Mouse (Mus musculus) limb, embryonic 13.5 days (tissue): ENCODE measurements around the gene Prnd. TPM values are rescaled to one million over a fixed set of nuclear protein-coding genes. Genes with fewer than 3 reads are reported as not detected.

Source experiments
- ATAC-seq: fragments of 200-750 bp; cut with Nextera tagmentation; 2 replicates; pipeline ENCODE4 v1.8.0; 2017; ENCODE audit warnings: low read depth, moderate number of reproducible peaks, moderate TSS enrichment; ENCODE audit not compliant: low FRiP score
- H3K27ac ChIP-seq: fragments of 300-500 bp; sonication (generic); 2 replicates; pipeline ENCODE4 v1.5.1; 2015; ENCODE audit warnings: inconsistent platforms, mild to moderate bottlenecking, moderate library complexity
- H3K27me3 ChIP-seq: fragments of 300-500 bp; sonication (generic); 2 replicates; pipeline ENCODE4 v1.6.1; 2015; ENCODE audit warnings: mild to moderate bottlenecking, inconsistent platforms
- H3K36me3 ChIP-seq: fragments of 300-500 bp; sonication (generic); 2 replicates; pipeline ENCODE4 v1.6.1; 2015; ENCODE audit warnings: inconsistent platforms, mild to moderate bottlenecking, moderate library complexity
- H3K4me1 ChIP-seq: fragments of 300-500 bp; sonication (generic); 2 replicates; pipeline ENCODE4 v1.6.1; 2015; ENCODE audit warnings: inconsistent platforms
- H3K4me2 ChIP-seq: fragments of 300-500 bp; sonication (generic); replicated peaks from 2 replicates; pipeline ENCODE4 v1.6.1; 2015; ENCODE audit warnings: inconsistent platforms, mild to moderate bottlenecking, moderate library complexity
- H3K4me3 ChIP-seq: fragments of 300-500 bp; sonication (generic); 2 replicates; pipeline ENCODE4 v1.5.1; 2015; ENCODE audit warnings: moderate library complexity, mild to moderate bottlenecking, inconsistent platforms
- H3K9ac ChIP-seq: fragments of 300-500 bp; sonication (generic); 2 replicates; pipeline ENCODE4 v1.6.1; 2015; ENCODE audit warnings: mild to moderate bottlenecking, inconsistent platforms
- H3K9me3 ChIP-seq: fragments of 300-500 bp; sonication (generic); 2 replicates; pipeline ENCODE4 v1.6.1; 2016; ENCODE audit warnings: inconsistent platforms
- WGBS: fragments of 180-500 bp; shearing (Covaris S2); methylation state at CpG from one replicate; pipeline ENCODE4 v1.1.7; 2015; 5-methylcytosine and 5-hydroxymethylcytosine counted together
- polyA plus RNA-seq: library from polyadenylated mRNA; unstranded; fragments of >200 nt; fragmentation: Nextera tagmentation; extraction: Ambion mirVana; gene quantifications from 2 replicates; pipeline ENCODE4 v1.2.1, GENCODE M21; 2015

Gene Prnd
- polyA plus RNA-seq, 1 experiment from 2014 or later: 36.8 TPM

DNA sequence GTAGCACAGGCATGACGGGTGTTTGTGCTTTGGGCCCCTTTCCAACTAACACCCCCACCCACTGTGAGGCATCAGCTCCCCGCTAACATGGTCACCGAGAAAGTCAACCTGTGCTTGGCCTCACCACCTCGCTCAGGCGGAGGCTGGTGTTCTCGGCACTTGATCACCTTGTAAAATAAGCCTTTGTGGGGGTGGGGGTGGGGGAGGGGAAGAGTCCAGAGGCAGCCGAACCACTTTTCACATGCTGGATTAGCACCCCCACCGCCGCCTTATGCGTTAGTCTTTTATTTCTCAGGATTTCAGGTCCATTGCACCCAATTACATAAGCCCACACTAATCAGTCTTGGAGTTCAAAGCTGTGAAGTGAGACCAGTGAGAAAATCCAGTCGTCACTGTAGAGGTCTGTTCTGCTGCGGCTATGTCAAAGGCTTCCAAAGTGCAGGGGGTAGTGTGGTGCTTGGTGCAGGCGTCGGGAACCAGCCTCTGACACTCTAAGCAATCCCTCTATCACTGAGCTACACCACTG is 43.0 kb downstream of the Prnd start:
- H3K9ac ChIP-seq: no peak overlapping the region
- H3K4me3 ChIP-seq: no peak overlapping the region
- peak; percentile 60 for ATAC-seq
- peaks cover 25% of the 10 kb centered on the region for H3K4me1 ChIP-seq
- 11% methylated on average over 14 of the region's 14 CpGs for WGBS
- no peaks in the 10 kb centered on the region for H3K9me3 ChIP-seq
- no peaks in the 10 kb centered on the region for H3K27me3 ChIP-seq
- H3K27ac ChIP-seq: peak overlapping the region; percentile 33; the same call in 1 of the 2 replicates
- H3K4me2 ChIP-seq: peak overlapping the region; percentile 47
- no peaks in the 10 kb centered on the region for H3K36me3 ChIP-seq

GRCm38 (mm10) chr2:131994971-131995370 is 44.3 kb downstream of the Prnd start:
- Histone ChIP-seq H3K4me3 (no peak overlapping the region), H3K4me2 (no peak overlapping the region), H3K4me1 (peaks cover 25% of the 10 kb centered on the region), H3K36me3 (no peaks in the 10 kb centered on the region; the same call in 1 of the 2 replicates), H3K27ac (no peak overlapping the region), H3K9ac (no peak overlapping the region), H3K9me3 (no peaks in the 10 kb centered on the region), H3K27me3 (no peaks in the 10 kb centered on the region)
- no peak for ATAC-seq
- 91% methylated on average over 6 of the region's 6 CpGs for WGBS

GRCm38 (mm10) chr2:131995742-131996141 is 45.1 kb downstream of the Prnd start:
- no peak overlapping the region for H3K27ac ChIP-seq
- H3K9me3 ChIP-seq: no peaks in the 10 kb centered on the region
- H3K36me3 ChIP-seq: no peaks in the 10 kb centered on the region; the same call in 1 of the 2 replicates
- H3K4me2 ChIP-seq: no peak overlapping the region
- no peak overlapping the region for H3K9ac ChIP-seq
- H3K4me3 ChIP-seq: no peak overlapping the region
- 83% methylated on average over 12 of the region's 12 CpGs for WGBS
- no peaks in the 10 kb centered on the region for H3K27me3 ChIP-seq
- no peak for ATAC-seq
- peaks cover 25% of the 10 kb centered on the region for H3K4me1 ChIP-seq

DNA sequence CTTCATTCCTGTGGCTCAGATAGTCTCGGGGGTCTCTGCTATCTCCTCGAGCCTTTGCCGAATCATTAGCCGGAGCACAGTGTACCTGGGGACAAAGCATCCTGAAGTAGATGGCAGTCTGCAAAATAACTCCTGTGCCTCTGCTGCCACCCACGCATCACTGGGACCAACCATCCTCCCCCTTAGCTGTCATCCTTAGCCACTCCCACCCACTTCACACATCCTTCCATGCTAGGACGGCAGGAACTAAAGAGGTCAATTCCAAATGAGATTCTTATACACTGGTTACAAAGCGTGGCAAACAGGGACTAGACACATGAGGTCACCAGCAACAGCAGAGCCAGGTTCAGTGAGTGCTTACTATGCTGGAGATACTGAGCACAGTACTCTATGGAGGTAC is 45.7 kb downstream of the Prnd start:
- H3K27me3 ChIP-seq: no peaks in the 10 kb centered on the region

DNA sequence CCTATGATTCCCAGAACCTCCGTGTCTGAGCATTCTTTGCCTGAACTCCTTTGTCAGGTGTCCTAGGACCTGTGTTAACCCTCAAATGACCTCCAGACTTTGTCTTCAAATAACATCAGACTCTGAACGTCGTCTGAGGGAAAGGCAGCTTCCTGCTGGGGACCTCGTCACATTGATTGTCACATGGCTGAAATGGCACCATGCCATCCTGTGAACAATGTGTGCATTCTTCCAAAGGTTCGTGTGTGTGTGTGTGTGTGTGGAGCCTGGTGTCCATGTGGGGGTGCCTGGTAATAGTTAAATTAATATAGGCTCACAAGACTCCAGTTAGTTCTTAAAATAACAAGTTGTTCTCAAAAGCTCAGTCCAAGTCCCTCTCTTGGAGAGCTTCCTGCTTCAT is 46.7 kb downstream of the Prnd start:
- H3K4me1 ChIP-seq: peaks cover 19% of the 10 kb centered on the region
- H3K27me3 ChIP-seq: no peaks in the 10 kb centered on the region
- no peak overlapping the region for H3K4me3 ChIP-seq
- no peaks in the 10 kb centered on the region for H3K9me3 ChIP-seq
- H3K27ac ChIP-seq: no peak overlapping the region
- ATAC-seq: no peak
- 44% methylated on average over 5 of the region's 5 CpGs for WGBS
- H3K9ac ChIP-seq: no peak overlapping the region
- no peaks in the 10 kb centered on the region; the same call in 1 of the 2 replicates for H3K36me3 ChIP-seq
- H3K4me2 ChIP-seq: no peak overlapping the region

More for the DNA sequence above, 45.7 kb downstream of the Prnd start:
- Histone ChIP-seq H3K36me3 (no peaks in the 10 kb centered on the region; the same call in 1 of the 2 replicates), H3K9ac (no peak overlapping the region), H3K4me3 (no peak overlapping the region), H3K9me3 (no peaks in the 10 kb centered on the region), H3K27ac (no peak overlapping the region), H3K4me2 (no peak overlapping the region), H3K4me1 (peaks cover 25% of the 10 kb centered on the region)
- WGBS: 79% methylated on average over 7 of the region's 7 CpGs
- ATAC-seq: no peak

- Histone ChIP-seq H3K4me3 (no peak overlapping the region), H3K9ac (no peak overlapping the region), H3K27me3 (0 out of 2 replicates have a peak, but pooled peaks cover 5% of the 10 kb centered on the region), H3K4me2 (no peak overlapping the region), H3K36me3 (no peaks in the 10 kb centered on the region; the same call in 1 of the 2 replicates), H3K9me3 (no peaks in the 10 kb centered on the region), H3K27ac (no peak overlapping the region), H3K4me1 (peaks cover 35% of the 10 kb centered on the region)
- 41% methylated on average over 13 of the region's 13 CpGs for WGBS
- no peak for ATAC-seq
Measured at GRCm38 (mm10) chr2:132001696-132002334, 51.2 kb downstream of the Prnd start.

GRCm38 (mm10) chr2:132003916-132004315 is 53.3 kb downstream of the Prnd start:
- H3K4me3 ChIP-seq: no peak overlapping the region
- WGBS: 74% methylated on average over 5 of the region's 5 CpGs
- H3K4me1 ChIP-seq: peaks cover 55% of the 10 kb centered on the region
- no peak overlapping the region for H3K9ac ChIP-seq
- 0 out of 2 replicates have a peak, but pooled peaks cover 5% of the 10 kb centered on the region for H3K27me3 ChIP-seq
- H3K36me3 ChIP-seq: no peaks in the 10 kb centered on the region; the same call in 1 of the 2 replicates
- no peaks in the 10 kb centered on the region for H3K9me3 ChIP-seq
- H3K4me2 ChIP-seq: no peak overlapping the region
- ATAC-seq: no peak
- H3K27ac ChIP-seq: no peak overlapping the region

GRCm38 (mm10) chr2:132004495-132005136 is 54.0 kb downstream of the Prnd start:
- peaks cover 58% of the 10 kb centered on the region for H3K4me1 ChIP-seq
- no peak for ATAC-seq
- H3K9me3 ChIP-seq: no peaks in the 10 kb centered on the region
- peak overlapping the region; percentile 53; the same call in 1 of the 2 replicates for H3K27ac ChIP-seq
- no peak overlapping the region for H3K4me2 ChIP-seq
- no peaks in the 10 kb centered on the region; the same call in 1 of the 2 replicates for H3K36me3 ChIP-seq
- H3K9ac ChIP-seq: no peak overlapping the region
- 53% methylated on average over 9 of the region's 9 CpGs for WGBS
- H3K4me3 ChIP-seq: no peak overlapping the region
- H3K27me3 ChIP-seq: 0 out of 2 replicates have a peak, but pooled peaks cover 5% of the 10 kb centered on the region

- Histone ChIP-seq H3K9ac (no peak overlapping the region), H3K4me1 (peaks cover 58% of the 10 kb centered on the region), H3K27me3 (0 out of 2 replicates have a peak, but pooled peaks cover 5% of the 10 kb centered on the region), H3K4me3 (no peak overlapping the region), H3K4me2 (no peak overlapping the region), H3K36me3 (no peaks in the 10 kb centered on the region), H3K9me3 (no peaks in the 10 kb centered on the region), H3K27ac (peak overlapping the region; percentile 53; the same call in 1 of the 2 replicates)
- ATAC-seq: no peak
- 71% methylated on average over 4 of the region's 4 CpGs for WGBS
Measured at GRCm38 (mm10) chr2:132005445-132005844, 54.8 kb downstream of the Prnd start.

Other genes starting within 250 kb of the Prnd start
- gene Erv3, start 91.1 kb upstream of the Prnd start, polyA plus RNA-seq: not detected in 2 replicates
- gene Prnp, start 40.9 kb upstream of the Prnd start, polyA plus RNA-seq: 53.3 and 56.0 TPM in 2 replicates
- gene Prn, start 40.9 kb upstream of the Prnd start, polyA plus RNA-seq: not detected in 2 replicates
- gene Rassf2, start 79.4 kb downstream of the Prnd start, polyA plus RNA-seq: 7.0 and 9.5 TPM in 2 replicates
- gene Slc23a2, start 194.2 kb downstream of the Prnd start, polyA plus RNA-seq: 12.0 and 12.7 TPM in 2 replicates